ENCODE assay signal across 12 mouse cellular contexts in genomic region chr1:171788461-171789283, GRCm38 (mm10). TPM values are rescaled to one million over a fixed set of nuclear protein-coding genes. Genes with fewer than 3 reads are reported as not detected.
DNase-seq lines count a peak whose midpoint lies in the region; ATAC-seq lines count a peak whose summit lies in the region.
"Had no signal": no experiment of that assay in that cellular context is flagged by ENCODE, and none has a peak within 500 bp of the region (broad histone marks: within the 10 kb centered on the region; RNA-seq: fewer than 3 reads in every experiment).

No protein-coding gene starts in this region.

- intact Hi-C loops in heart, postnatal 14 days (cut with DNase I), result no loop called here

- WGBS in heart, embryonic 12.5 days, result 45% methylated on average over 12 of the region's 12 CpGs
- WGBS in liver, embryonic 12.5 days (ENCODE audit: insufficient replicate concordance), result 36% methylated on average over 12 of the region's 12 CpGs

- no peak overlapping the region for H3K27ac ChIP-seq in heart, embryonic 12.5 days (ENCODE audit: poor library complexity, severe bottlenecking)
- no peak overlapping the region for H3K27ac ChIP-seq in liver, embryonic 12.5 days
- H3K27ac ChIP-seq: forebrain, embryonic 15.5 days; midbrain, embryonic 12.5 days had no signal

- H3K27me3 ChIP-seq in heart, embryonic 12.5 days (replicated peaks), result no peaks in the 10 kb centered on the region
- no peaks in the 10 kb centered on the region for H3K27me3 ChIP-seq in liver, embryonic 12.5 days (replicated peaks)
- H3K27me3 ChIP-seq: forebrain, embryonic 15.5 days; midbrain, embryonic 12.5 days had no signal

- no peaks in the 10 kb centered on the region; the same call in 1 of the 2 replicates for H3K9me3 ChIP-seq in heart, embryonic 12.5 days (replicated peaks)
- no peaks in the 10 kb centered on the region for H3K9me3 ChIP-seq in liver, embryonic 12.5 days (replicated peaks)
- H3K9me3 ChIP-seq: forebrain, embryonic 15.5 days; midbrain, embryonic 12.5 days had no signal

- DNase-seq in heart, postnatal 14 days, result no peak
- peak; percentile 18 for DNase-seq in urinary bladder, postnatal 14 days (ENCODE audit: low spot score)
- no peak for DNase-seq in urinary bladder, postnatal 10 days (ENCODE audit: low spot score)
- DNase-seq in thymus, postnatal 4 days, result peak; percentile 74
- no peak for DNase-seq in embryo, embryonic 10 days (ENCODE audit: low spot score)
- DNase-seq in heart, adult 18-20 months, result no peak
- DNase-seq: cerebellum, adult 11-12 months; kidney, postnatal 25 days had no signal

- H3K4me1 ChIP-seq in heart, embryonic 12.5 days (replicated peaks), result 0 out of 2 replicates have a peak, but pooled peaks cover 7% of the 10 kb centered on the region
- H3K4me1 ChIP-seq in liver, embryonic 12.5 days, result peaks cover 13% of the 10 kb centered on the region
- H3K4me1 ChIP-seq: forebrain, embryonic 15.5 days; midbrain, embryonic 12.5 days had no signal

- no peak overlapping the region for H3K4me3 ChIP-seq in heart, embryonic 12.5 days
- H3K4me3 ChIP-seq in liver, embryonic 12.5 days, result no peak overlapping the region
- H3K4me3 ChIP-seq: forebrain, embryonic 15.5 days; midbrain, embryonic 12.5 days had no signal

- H3K4me2 ChIP-seq in heart, embryonic 12.5 days, result no peak overlapping the region
- 0 out of 2 replicates have a peak overlapping the region, but pooled peaks have one; percentile 13 for H3K4me2 ChIP-seq in liver, embryonic 12.5 days
- H3K4me2 ChIP-seq: forebrain, embryonic 15.5 days; midbrain, embryonic 12.5 days had no signal

- H3K36me3 ChIP-seq in heart, embryonic 12.5 days, result no peaks in the 10 kb centered on the region
- no peaks in the 10 kb centered on the region for H3K36me3 ChIP-seq in liver, embryonic 12.5 days
- H3K36me3 ChIP-seq: forebrain, embryonic 15.5 days; midbrain, embryonic 12.5 days had no signal

- no peak overlapping the region for H3K9ac ChIP-seq in heart, embryonic 12.5 days
- no peak overlapping the region for H3K9ac ChIP-seq in liver, embryonic 12.5 days
- H3K9ac ChIP-seq: forebrain, embryonic 15.5 days; midbrain, embryonic 12.5 days had no signal

- ATAC-seq in heart, embryonic 12.5 days (ENCODE audit: insufficient number of reproducible peaks, low FRiP score), result peak; percentile 33
- ATAC-seq in liver, embryonic 12.5 days, result 0 out of 2 replicates have a peak, but pooled peaks have one; percentile 35
- ATAC-seq: forebrain, embryonic 15.5 days had no signal

RNA-seq across cellular contexts. Expression of gene Slamf1, which starts 21.7 kb away (rescaled TPM):
- 0.28 and 0.57 TPM in 2 replicates for polyA plus RNA-seq in heart, embryonic 12.5 days (2016; fragmentation: Nextera tagmentation; extraction: Ambion mirVana)
- 1 to 10 TPM in 1 of 2 experiments, under 1 TPM in 1; 0.38 to 1.3 TPM for total RNA-seq in heart, postnatal 14 days (2021)
- polyA plus RNA-seq in liver, embryonic 12.5 days (2016; fragmentation: Nextera tagmentation; extraction: Ambion mirVana), result 2.2 and 2.7 TPM in 2 replicates
- under 1 TPM; 0.47 to 0.64 TPM for total RNA-seq in heart, adult 18-20 months (2021)

RNA-seq across cellular contexts. Expression of gene Cd84, which starts 50.8 kb away (rescaled TPM):
- 0.98 and 1.7 TPM in 2 replicates for polyA plus RNA-seq in heart, embryonic 12.5 days (2016; fragmentation: Nextera tagmentation; extraction: Ambion mirVana)
- 1 to 10 TPM; 2.9 to 3.1 TPM for total RNA-seq in heart, postnatal 14 days (2021)
- polyA plus RNA-seq in liver, embryonic 12.5 days (2016; fragmentation: Nextera tagmentation; extraction: Ambion mirVana), result 3.7 and 4.2 TPM in 2 replicates
- 1 to 10 TPM; 1.5 to 2.5 TPM for total RNA-seq in heart, adult 18-20 months (2021)

Comparison
In these comparisons a context has a peak if more than half of its experiments do, and no peak if none do; other contexts are left out.
1. DNase-seq: peak in urinary bladder, postnatal 14 days (single experiment) and thymus, postnatal 4 days (single experiment); none in heart, postnatal 14 days (0 of 2), urinary bladder, postnatal 10 days (single experiment), embryo, embryonic 10 days (single experiment) and heart, adult 18-20 months (0 of 2).